Mouse (Mus musculus): ENCODE results near the gene Sh2d4b. TPM values are rescaled to one million over a fixed set of nuclear protein-coding genes. Genes with fewer than 3 reads are reported as not detected.

Sh2d4b gene
- polyA plus RNA-seq, 1 experiment from 2014 or later: 0.21 TPM

DNA sequence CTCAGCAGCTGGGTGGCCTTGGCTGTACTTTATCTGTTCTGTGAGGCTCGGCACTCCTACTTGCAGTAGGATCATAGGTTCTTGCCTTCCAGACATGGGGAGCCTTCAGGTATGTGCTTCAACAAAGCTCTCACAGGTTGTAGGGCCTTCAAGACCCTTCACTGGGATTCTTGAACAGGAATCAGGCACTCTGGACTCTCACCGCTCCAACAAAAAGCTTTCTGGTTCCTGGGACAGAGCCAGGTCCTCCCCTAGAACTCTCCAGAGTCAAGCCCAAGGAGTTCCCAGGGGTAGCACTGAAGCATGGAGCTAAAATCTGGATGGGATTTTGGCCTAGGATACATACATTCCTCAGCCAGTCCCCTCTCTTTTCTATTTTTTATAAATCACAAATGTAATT, 3.9 kb downstream of the Sh2d4b start:
- Histone ChIP-seq H3K27me3 (no peaks in the 10 kb centered on the region), H3K27ac (no peak overlapping the region), H3K9ac (replicated peaks) (no peak overlapping the region), H3K36me3 (no peaks in the 10 kb centered on the region), H3K4me3 (replicated peaks) (no peak overlapping the region), H3K4me1 (replicated peaks) (peaks cover 15% of the 10 kb centered on the region), H3K9me3 (no peaks in the 10 kb centered on the region), H3K4me2 (no peak overlapping the region)
- no peak for ATAC-seq (ENCODE audit: insufficient number of reproducible peaks, insufficient read depth, low FRiP score, low TSS enrichment, low read depth)
- WGBS: 89% methylated on average over 2 of the region's 2 CpGs

DNA sequence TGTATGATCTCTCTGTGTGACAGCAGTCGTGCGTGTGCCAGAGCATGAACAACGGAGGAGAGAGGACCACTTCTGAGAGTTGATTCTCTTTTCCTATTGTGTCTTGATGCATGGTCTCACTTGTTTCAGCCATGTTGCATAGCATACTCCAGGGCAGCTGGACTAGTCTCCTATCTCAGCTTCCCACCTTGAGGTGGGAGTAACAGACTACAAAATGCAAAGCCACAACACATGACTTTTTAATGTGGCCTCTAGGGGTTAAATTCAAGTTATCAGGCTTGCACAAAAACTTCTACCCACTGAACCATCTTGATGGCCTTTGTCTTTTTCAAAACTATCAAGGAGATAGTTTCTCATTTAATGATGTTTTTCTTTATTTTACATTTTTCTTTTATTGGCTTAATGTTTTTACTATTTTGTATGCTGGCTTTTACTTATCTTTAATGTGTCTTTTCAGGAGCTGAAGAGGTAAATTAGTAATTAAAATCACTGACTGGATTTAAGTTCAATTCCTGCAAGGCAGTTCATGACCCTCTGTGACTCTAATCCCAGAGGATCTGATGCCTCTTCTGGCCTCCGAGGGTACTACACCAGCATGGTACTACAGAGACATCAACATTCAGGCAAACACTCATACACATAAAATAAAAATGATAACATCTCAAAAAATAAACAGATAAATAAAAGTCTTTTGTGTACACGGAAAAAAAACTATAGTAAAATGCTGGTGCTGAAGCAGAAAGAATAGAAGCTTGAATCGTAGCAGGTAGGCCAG, 6.5 kb downstream of the Sh2d4b start:
- no peak overlapping the region for H3K27ac ChIP-seq
- no peaks in the 10 kb centered on the region for H3K9me3 ChIP-seq
- H3K27me3 ChIP-seq: no peaks in the 10 kb centered on the region
- no peaks in the 10 kb centered on the region for H3K36me3 ChIP-seq
- WGBS: 77% methylated on average over 6 of the region's 6 CpGs
- no peak overlapping the region for H3K4me2 ChIP-seq
- ATAC-seq (ENCODE audit: insufficient number of reproducible peaks, insufficient read depth, low FRiP score, low TSS enrichment, low read depth): no peak
- no peak overlapping the region for H3K4me3 ChIP-seq (replicated peaks)
- peaks cover 5% of the 10 kb centered on the region; the same call in 1 of the 2 replicates for H3K4me1 ChIP-seq (replicated peaks)
- no peak overlapping the region for H3K9ac ChIP-seq (replicated peaks)

DNA sequence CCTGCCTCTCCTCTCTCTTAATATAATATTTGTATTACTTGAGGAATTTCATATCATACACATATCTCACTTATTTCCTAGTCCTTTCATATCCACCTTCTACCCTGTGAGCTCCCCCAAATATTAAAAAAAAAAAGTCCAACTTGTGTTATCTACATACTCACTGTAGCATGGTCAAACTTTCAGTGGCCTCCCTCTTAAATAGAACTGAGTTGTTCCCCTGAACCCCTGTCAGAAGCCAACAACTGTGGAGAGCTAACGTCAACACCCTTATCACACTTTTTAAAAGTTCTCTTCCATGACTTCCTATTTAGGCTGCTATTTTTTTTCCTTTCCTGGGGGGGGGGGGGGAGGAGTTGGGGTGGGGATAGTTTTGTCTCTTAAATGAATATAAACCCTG, 7.3 kb downstream of the Sh2d4b start:
- no peaks in the 10 kb centered on the region for H3K36me3 ChIP-seq
- no peaks in the 10 kb centered on the region for H3K9me3 ChIP-seq
- no peaks in the 10 kb centered on the region for H3K27me3 ChIP-seq
- no peak overlapping the region for H3K4me3 ChIP-seq (replicated peaks)
- WGBS: 71% methylated on average over 1 of the region's 1 CpGs
- no peak overlapping the region for H3K4me2 ChIP-seq
- peaks cover 5% of the 10 kb centered on the region; the same call in 1 of the 2 replicates for H3K4me1 ChIP-seq (replicated peaks)
- ATAC-seq (ENCODE audit: insufficient number of reproducible peaks, insufficient read depth, low FRiP score, low TSS enrichment, low read depth): no peak
- H3K27ac ChIP-seq: no peak overlapping the region
- no peak overlapping the region for H3K9ac ChIP-seq (replicated peaks)

DNA sequence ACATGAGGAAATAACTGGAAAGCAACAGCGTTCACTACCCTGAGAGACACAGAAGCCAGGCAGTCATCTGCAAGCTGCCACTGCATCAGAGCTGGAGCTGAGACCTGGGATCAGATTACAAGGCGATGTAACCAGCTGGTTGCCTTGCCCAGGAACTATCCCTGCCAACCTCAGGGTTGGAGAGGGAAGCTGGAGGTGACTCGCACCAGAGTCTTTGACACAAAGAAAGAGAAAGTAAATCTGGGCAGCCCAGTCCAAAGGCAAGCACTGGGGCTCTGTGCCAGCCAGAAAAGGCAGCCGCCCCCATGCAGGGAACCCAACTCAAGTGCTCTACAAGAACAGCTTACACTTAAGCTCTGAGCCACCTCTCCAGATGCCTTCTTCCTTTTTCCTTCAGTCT, 7.8 kb downstream of the Sh2d4b start:
- H3K4me3 ChIP-seq (replicated peaks): no peak overlapping the region
- peaks cover 5% of the 10 kb centered on the region; the same call in 1 of the 2 replicates for H3K4me1 ChIP-seq (replicated peaks)
- H3K27me3 ChIP-seq: no peaks in the 10 kb centered on the region
- no peaks in the 10 kb centered on the region for H3K9me3 ChIP-seq
- no peak overlapping the region; the same call in 1 of the 2 replicates for H3K4me2 ChIP-seq
- H3K27ac ChIP-seq: no peak overlapping the region
- no peak overlapping the region for H3K9ac ChIP-seq (replicated peaks)
- 17% methylated on average over 4 of the region's 4 CpGs for WGBS
- ATAC-seq (ENCODE audit: insufficient number of reproducible peaks, insufficient read depth, low FRiP score, low TSS enrichment, low read depth): peak; percentile 47; the same call in 1 of the 2 replicates
- no peaks in the 10 kb centered on the region for H3K36me3 ChIP-seq

DNA sequence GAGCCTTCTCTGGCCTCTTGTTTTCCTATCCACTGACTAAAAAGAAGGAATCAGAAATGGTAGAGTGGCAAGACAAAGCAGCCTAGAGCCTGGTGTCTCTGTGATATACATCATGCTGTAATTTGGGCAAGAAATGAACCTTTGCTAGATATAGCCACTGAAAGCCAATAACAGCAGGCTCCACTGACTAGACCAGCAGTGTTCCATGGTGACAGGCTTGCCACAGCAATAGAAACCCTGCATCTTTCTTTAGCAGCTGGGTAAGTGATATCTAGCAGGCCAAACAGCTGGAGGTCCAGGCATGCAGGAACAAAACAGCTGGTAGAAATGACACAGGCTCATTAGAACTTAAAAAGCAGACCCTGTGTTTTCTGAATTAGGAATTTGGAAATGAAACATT, 18.5 kb downstream of the Sh2d4b start:
- no peak overlapping the region for H3K4me3 ChIP-seq (replicated peaks)
- H3K36me3 ChIP-seq: no peaks in the 10 kb centered on the region
- 0 out of 2 replicates have a peak overlapping the region, but pooled peaks have one; percentile 4 for H3K27ac ChIP-seq
- H3K27me3 ChIP-seq: no peaks in the 10 kb centered on the region
- no peak overlapping the region for H3K9ac ChIP-seq (replicated peaks)
- ATAC-seq (ENCODE audit: insufficient number of reproducible peaks, insufficient read depth, low FRiP score, low TSS enrichment, low read depth): no peak
- no peaks in the 10 kb centered on the region for H3K4me1 ChIP-seq (replicated peaks)
- H3K4me2 ChIP-seq: no peak overlapping the region
- no peaks in the 10 kb centered on the region for H3K9me3 ChIP-seq

DNA sequence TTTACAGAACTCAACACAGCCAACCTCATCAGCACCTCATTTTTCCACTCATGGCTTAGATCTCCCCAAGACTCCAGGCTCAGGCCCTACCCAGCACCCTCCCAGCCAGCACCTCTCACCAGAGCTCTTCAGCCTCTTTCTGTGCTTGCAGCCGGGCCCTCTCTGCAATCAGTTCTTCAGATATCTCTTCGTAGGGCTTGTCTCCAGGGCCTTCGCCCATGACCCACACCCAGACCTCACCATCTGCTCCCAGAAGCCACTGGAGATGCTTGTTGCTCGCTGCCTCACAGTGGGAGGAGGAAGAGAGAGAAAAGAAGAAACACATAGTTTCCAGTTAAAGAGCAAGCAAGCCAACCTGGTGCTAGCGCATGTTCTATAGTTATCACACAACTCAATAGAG, 19.1 kb downstream of the Sh2d4b start:
- WGBS: 88% methylated on average over 5 of the region's 5 CpGs
- Histone ChIP-seq H3K4me1 (replicated peaks) (no peaks in the 10 kb centered on the region), H3K27ac (no peak overlapping the region), H3K9me3 (no peaks in the 10 kb centered on the region), H3K9ac (replicated peaks) (no peak overlapping the region), H3K4me2 (no peak overlapping the region), H3K27me3 (no peaks in the 10 kb centered on the region), H3K36me3 (no peaks in the 10 kb centered on the region), H3K4me3 (replicated peaks) (no peak overlapping the region)
- no peak for ATAC-seq (ENCODE audit: insufficient number of reproducible peaks, insufficient read depth, low FRiP score, low TSS enrichment, low read depth)

DNA sequence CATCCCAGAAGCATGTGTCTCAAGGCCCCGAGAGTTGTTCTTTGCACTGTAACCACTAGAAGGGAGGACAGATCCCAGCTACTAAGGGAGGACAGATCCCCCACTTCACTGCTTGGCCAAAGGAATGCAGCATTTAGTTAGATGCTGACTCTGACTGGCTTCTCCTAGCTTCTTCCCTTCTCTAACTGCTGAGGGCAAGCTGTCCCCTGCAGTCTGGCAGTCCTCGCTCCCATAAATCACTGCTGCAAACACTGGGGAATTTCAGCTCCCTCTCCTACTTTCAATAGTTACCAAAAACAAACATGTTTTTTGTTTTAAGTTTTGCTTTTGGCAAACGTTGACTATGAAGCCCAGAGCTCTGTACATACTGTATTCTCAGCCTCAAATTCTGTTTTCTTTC, 22.5 kb downstream of the Sh2d4b start:
- H3K27me3 ChIP-seq: no peaks in the 10 kb centered on the region
- no peaks in the 10 kb centered on the region for H3K4me1 ChIP-seq (replicated peaks)
- H3K27ac ChIP-seq: no peak overlapping the region
- no peak overlapping the region for H3K4me2 ChIP-seq
- H3K36me3 ChIP-seq: no peaks in the 10 kb centered on the region
- 64% methylated on average over 3 of the region's 3 CpGs for WGBS
- no peak for ATAC-seq (ENCODE audit: insufficient number of reproducible peaks, insufficient read depth, low FRiP score, low TSS enrichment, low read depth)
- H3K4me3 ChIP-seq (replicated peaks): no peak overlapping the region
- no peaks in the 10 kb centered on the region for H3K9me3 ChIP-seq
- no peak overlapping the region for H3K9ac ChIP-seq (replicated peaks)

DNA sequence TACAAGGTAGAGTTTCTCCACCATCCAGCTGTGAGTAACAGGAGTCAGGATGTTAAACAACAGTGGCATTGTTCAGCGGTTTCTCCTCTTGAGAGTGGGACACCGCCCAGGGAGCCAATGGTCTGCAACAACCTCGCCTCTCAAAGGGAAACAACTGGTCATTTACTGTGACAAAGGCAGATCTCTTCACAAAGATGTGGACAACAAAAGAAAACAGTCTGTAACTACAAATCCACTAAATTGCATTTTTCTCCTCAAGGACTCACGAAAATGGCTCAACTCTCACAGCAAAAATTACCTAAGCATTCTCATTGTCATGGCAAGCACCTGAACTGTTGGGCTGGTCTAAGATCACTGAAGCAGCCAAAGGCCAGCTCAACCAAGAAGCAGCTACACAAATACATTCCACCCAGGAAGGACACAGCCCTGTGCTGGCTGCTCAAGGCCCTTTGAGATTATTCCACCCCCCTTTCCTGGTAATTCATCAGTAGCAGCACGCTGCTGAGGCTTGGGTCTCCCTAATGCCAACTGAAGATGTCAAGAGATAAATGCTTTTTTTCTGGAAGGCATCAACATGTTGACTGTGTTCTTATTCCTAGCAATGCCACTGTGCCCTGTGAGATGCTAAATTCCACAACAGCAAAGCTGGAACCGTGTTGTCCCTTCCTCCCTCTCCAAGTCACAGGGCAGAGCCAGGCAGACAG, 28.1 kb downstream of the Sh2d4b start:
- Histone ChIP-seq H3K4me2 (no peak overlapping the region), H3K27me3 (no peaks in the 10 kb centered on the region), H3K27ac (no peak overlapping the region), H3K9ac (replicated peaks) (no peak overlapping the region), H3K36me3 (no peaks in the 10 kb centered on the region), H3K4me3 (replicated peaks) (no peak overlapping the region), H3K9me3 (no peaks in the 10 kb centered on the region), H3K4me1 (replicated peaks) (no peaks in the 10 kb centered on the region)
- 71% methylated on average over 6 of the region's 6 CpGs for WGBS
- ATAC-seq (ENCODE audit: insufficient number of reproducible peaks, insufficient read depth, low FRiP score, low TSS enrichment, low read depth): no peak

DNA sequence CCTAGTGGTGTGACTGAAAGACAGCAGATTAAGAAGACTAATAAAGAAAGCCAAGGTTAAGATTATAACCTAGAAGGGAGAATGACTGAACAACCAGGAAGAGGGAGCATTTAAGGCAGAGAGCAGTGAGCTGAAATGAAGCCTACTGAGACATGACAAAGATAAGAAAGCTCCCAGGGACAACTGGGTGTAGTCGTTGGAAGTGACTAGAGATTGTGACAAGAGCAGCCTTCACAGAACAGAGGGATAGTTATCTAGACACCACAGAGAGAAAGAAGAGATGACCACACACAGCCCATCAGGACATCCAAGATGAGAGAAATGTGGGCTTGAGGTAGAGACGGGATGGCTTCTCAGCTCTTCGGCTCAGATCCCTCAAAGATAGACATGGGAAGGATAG, 29.4 kb downstream of the Sh2d4b start:
- H3K27me3 ChIP-seq: no peaks in the 10 kb centered on the region
- no peak for ATAC-seq (ENCODE audit: insufficient number of reproducible peaks, insufficient read depth, low FRiP score, low TSS enrichment, low read depth)
- no peaks in the 10 kb centered on the region for H3K36me3 ChIP-seq
- 87% methylated on average over 3 of the region's 3 CpGs for WGBS
- H3K4me1 ChIP-seq (replicated peaks): no peaks in the 10 kb centered on the region
- H3K4me3 ChIP-seq (replicated peaks): no peak overlapping the region
- H3K27ac ChIP-seq: no peak overlapping the region
- no peak overlapping the region for H3K4me2 ChIP-seq
- no peak overlapping the region for H3K9ac ChIP-seq (replicated peaks)
- H3K9me3 ChIP-seq: no peaks in the 10 kb centered on the region

DNA sequence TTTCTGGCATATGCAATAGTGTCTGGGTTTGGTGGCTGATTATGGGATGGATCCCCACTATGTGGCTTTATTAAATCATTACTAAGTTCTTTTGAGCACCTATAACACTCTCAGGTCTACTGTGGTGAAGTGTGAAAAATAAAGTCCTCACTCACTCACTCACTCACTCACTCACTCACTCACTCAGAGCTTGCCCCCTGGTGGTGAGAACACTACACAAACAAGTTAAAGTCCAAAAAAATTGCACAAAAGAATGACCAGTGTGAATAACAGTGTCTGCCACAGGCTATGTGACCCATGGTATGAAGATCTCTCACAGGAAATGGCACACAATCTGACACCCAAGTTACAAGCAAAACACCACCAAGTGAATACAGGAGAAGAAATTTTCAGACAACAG, 30.0 kb downstream of the Sh2d4b start:
- Histone ChIP-seq H3K27ac (no peak overlapping the region), H3K4me1 (replicated peaks) (no peaks in the 10 kb centered on the region), H3K9me3 (no peaks in the 10 kb centered on the region), H3K27me3 (no peaks in the 10 kb centered on the region), H3K36me3 (no peaks in the 10 kb centered on the region), H3K4me3 (replicated peaks) (no peak overlapping the region), H3K4me2 (no peak overlapping the region), H3K9ac (replicated peaks) (no peak overlapping the region)
- no peak for ATAC-seq (ENCODE audit: insufficient number of reproducible peaks, insufficient read depth, low FRiP score, low TSS enrichment, low read depth)

DNA sequence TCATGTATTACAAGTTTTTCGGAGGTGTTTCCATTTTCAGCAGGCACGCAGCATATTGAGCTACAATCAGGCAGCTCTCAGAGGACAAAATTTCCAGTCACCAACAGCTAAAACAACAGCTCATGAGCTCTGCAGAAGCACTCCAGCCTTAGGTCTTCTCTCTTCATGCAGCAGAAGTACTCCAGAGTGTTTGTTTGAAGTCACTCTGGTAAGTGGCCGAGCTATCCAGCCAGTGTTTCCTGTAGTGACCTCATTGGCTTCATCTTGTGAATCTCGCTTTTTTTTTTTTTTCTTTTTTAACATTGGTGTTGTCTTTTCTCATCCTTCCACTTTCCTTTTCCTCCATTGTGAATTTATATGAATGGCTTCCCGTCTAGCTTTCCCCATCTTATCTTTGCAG, 40.1 kb downstream of the Sh2d4b start:
- no peaks in the 10 kb centered on the region for H3K27me3 ChIP-seq
- no peak overlapping the region for H3K9ac ChIP-seq (replicated peaks)
- H3K9me3 ChIP-seq: no peaks in the 10 kb centered on the region
- ATAC-seq (ENCODE audit: insufficient number of reproducible peaks, insufficient read depth, low FRiP score, low TSS enrichment, low read depth): no peak
- H3K4me1 ChIP-seq (replicated peaks): no peaks in the 10 kb centered on the region
- H3K27ac ChIP-seq: no peak overlapping the region
- WGBS: 79% methylated on average over 5 of the region's 5 CpGs
- no peak overlapping the region for H3K4me2 ChIP-seq
- no peak overlapping the region for H3K4me3 ChIP-seq (replicated peaks)
- no peaks in the 10 kb centered on the region for H3K36me3 ChIP-seq

DNA sequence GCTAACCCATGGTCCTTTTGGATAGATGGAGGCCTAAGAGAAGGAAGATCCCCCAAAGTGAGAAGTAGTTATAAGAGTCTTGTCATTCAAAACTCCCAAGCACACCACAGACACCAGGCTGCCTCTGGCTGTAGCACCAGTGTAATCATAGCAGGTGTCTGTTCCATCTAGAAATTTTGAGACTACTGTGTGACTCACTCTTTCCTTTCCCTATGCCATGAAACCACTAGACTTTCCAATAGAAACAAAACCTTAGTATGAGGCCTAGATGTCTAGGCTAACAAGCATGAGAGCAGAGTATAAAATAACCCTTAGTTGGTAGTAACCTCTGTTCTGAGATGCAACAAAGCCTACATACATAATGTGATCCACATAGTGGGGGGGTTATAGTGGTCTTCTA, 55.7 kb downstream of the Sh2d4b start:
- Histone ChIP-seq H3K9ac (replicated peaks) (no peak overlapping the region), H3K4me1 (replicated peaks) (no peaks in the 10 kb centered on the region), H3K4me3 (replicated peaks) (no peak overlapping the region), H3K27me3 (no peaks in the 10 kb centered on the region), H3K27ac (no peak overlapping the region), H3K9me3 (no peaks in the 10 kb centered on the region), H3K4me2 (no peak overlapping the region), H3K36me3 (no peaks in the 10 kb centered on the region)
- ATAC-seq (ENCODE audit: insufficient number of reproducible peaks, insufficient read depth, low FRiP score, low TSS enrichment, low read depth): no peak

All from limb, embryonic 12.5 days (tissue).